Mouse (Mus musculus): Measurements from ENCODE around the gene H1fx.
"Not testable (repeated sequence)": the region's sequence is repeated elsewhere in the genome, so short reads cannot be mapped to it uniquely, and the experiment has no call there.

The H1fx gene

GRCm38 (mm10) chr6:87981547-87982256 lies at the start of gene H1fx:
Gene H1fx (minus strand): TSS chr6:87981637.
- peak in 1 of 2 experiments; percentile 49 for DNase-seq (ENCODE audit: low spot score in 2 of 2)

GRCm38 (mm10) chr6:88030432-88030831 lies 49.0 kb upstream of the H1fx start:
- no peak for DNase-seq (ENCODE audit: low spot score in 2 of 2)

GRCm38 (mm10) chr6:88027390-88027789 lies 46.0 kb upstream of the H1fx start:
- no peak for DNase-seq (ENCODE audit: low spot score in 2 of 2)

GRCm38 (mm10) chr6:88023316-88023890 lies 42.0 kb upstream of the H1fx start:
- no peak for DNase-seq (ENCODE audit: low spot score in 2 of 2)

- DNase-seq (ENCODE audit: low spot score in 2 of 2): no peak
These were observed 37.7 kb upstream of the H1fx start for GRCm38 (mm10) chr6:88019154-88019553.

- no peak for DNase-seq (ENCODE audit: low spot score in 2 of 2)
These were observed 36.4 kb upstream of the H1fx start for GRCm38 (mm10) chr6:88017821-88018220.

- DNase-seq (ENCODE audit: low spot score in 2 of 2): no peak
These were observed 34.4 kb upstream of the H1fx start for GRCm38 (mm10) chr6:88015797-88016196.

- DNase-seq (ENCODE audit: low spot score in 2 of 2): no peak
These were observed 32.0 kb upstream of the H1fx start for GRCm38 (mm10) chr6:88013456-88013855.

GRCm38 (mm10) chr6:88012601-88013000 lies 31.2 kb upstream of the H1fx start:
- DNase-seq (ENCODE audit: low spot score in 2 of 2): no peak

- peak in 1 of 2 experiments; percentile 21 for DNase-seq (ENCODE audit: low spot score in 2 of 2)
These were observed 29.7 kb upstream of the H1fx start for GRCm38 (mm10) chr6:88011106-88011505.

- DNase-seq (ENCODE audit: low spot score in 2 of 2): no peak
These were observed 27.8 kb upstream of the H1fx start for GRCm38 (mm10) chr6:88009209-88009608.

- not testable (repeated sequence) for DNase-seq (ENCODE audit: low spot score in 2 of 2)
These were observed 23.3 kb upstream of the H1fx start for GRCm38 (mm10) chr6:88004773-88005172.

GRCm38 (mm10) chr6:88003439-88003838 lies 22.0 kb upstream of the H1fx start:
- no peak for DNase-seq (ENCODE audit: low spot score in 2 of 2)

GRCm38 (mm10) chr6:87998358-87998757 lies 16.9 kb upstream of the H1fx start:
- DNase-seq (ENCODE audit: low spot score in 2 of 2): no peak

- peak; percentile 64 to 81 for DNase-seq (ENCODE audit: low spot score in 2 of 2)
These were observed 16.3 kb upstream of the H1fx start for GRCm38 (mm10) chr6:87997706-87998265.

GRCm38 (mm10) chr6:87996606-87997005 lies 15.2 kb upstream of the H1fx start:
- DNase-seq (ENCODE audit: low spot score in 2 of 2): no peak

- no peak for DNase-seq (ENCODE audit: low spot score in 2 of 2)
These were observed 14.1 kb upstream of the H1fx start for GRCm38 (mm10) chr6:87995519-87995918.

GRCm38 (mm10) chr6:87993790-87994571 lies 12.5 kb upstream of the H1fx start:
- no peak for DNase-seq (ENCODE audit: low spot score in 2 of 2)

GRCm38 (mm10) chr6:87992733-87993132 lies 11.3 kb upstream of the H1fx start:
- DNase-seq (ENCODE audit: low spot score in 2 of 2): no peak

- DNase-seq (ENCODE audit: low spot score in 2 of 2): no peak
These were observed 10.4 kb upstream of the H1fx start for GRCm38 (mm10) chr6:87991886-87992285.

GRCm38 (mm10) chr6:87991216-87991615 lies 9.8 kb upstream of the H1fx start:
- no peak for DNase-seq (ENCODE audit: low spot score in 2 of 2)

- no peak for DNase-seq (ENCODE audit: low spot score in 2 of 2)
These were observed 1.1 kb upstream of the H1fx start for GRCm38 (mm10) chr6:87982506-87982905.
